Mouse (Mus musculus) MEL (cell line): ENCODE measurements at regions not wholly inside any gene's neighbourhood (a gene's known extent, or its start where the extent isn't known, plus 50 kb on each side); places are given as distances from the start of the nearest gene placed in this dataset.

Experiments used
- DNase-seq: peaks from one replicate; pipeline ENCODE4 v3.0.0; 2011; ENCODE audit warnings: low read depth, low spot score
- H3K27ac ChIP-seq: 2 replicates; pipeline ENCODE4 v1.5.1; 2012; ENCODE audit warnings: low read depth, mild to moderate bottlenecking, control low read depth, low read length, moderate library complexity; ENCODE audit not compliant: control insufficient read depth
- H3K27me3 ChIP-seq, 2 experiments: fragments of 150-350 bp in 1 of 2; sonication (generic) in 1 of 2; 2 replicates each; pipeline ENCODE4 v1.6.1; 2012; ENCODE audit warnings: low read length in 2 of 2, mild to moderate bottlenecking in 2 of 2, improper control_type of control experiment in 1 of 2, moderate library complexity in 1 of 2; ENCODE audit not compliant: insufficient read depth in 2 of 2, control insufficient read depth in 1 of 2
- H3K36me3 ChIP-seq, 2 experiments: 2 replicates each; pipeline ENCODE4 v1.6.1; 2012 to 2014; ENCODE audit warnings: low read length in 2 of 2, improper control_type of control experiment in 1 of 2, inconsistent platforms in 1 of 2, mild to moderate bottlenecking in 1 of 2; ENCODE audit not compliant: insufficient read depth in 2 of 2, control insufficient read depth in 1 of 2
- H3K4me1 ChIP-seq, 2 experiments: fragments of 150-350 bp in 1 of 2; sonication (generic) in 1 of 2; 2 replicates each; pipeline ENCODE4 v1.6.1; 2012; ENCODE audit warnings: low read length in 2 of 2, improper control_type of control experiment in 1 of 2, mild to moderate bottlenecking in 1 of 2; ENCODE audit not compliant: insufficient read depth in 2 of 2, control insufficient read depth in 1 of 2
- H3K4me3 ChIP-seq, 2 experiments: fragments of 150-350 bp in 1 of 2; sonication (generic) in 1 of 2; 2 replicates each; pipeline ENCODE4 v1.5.1; 2012; ENCODE audit warnings: low read depth in 2 of 2, low read length in 2 of 2, mild to moderate bottlenecking in 2 of 2, moderate library complexity in 2 of 2, control low read depth in 1 of 2, improper control_type of control experiment in 1 of 2; ENCODE audit not compliant: control insufficient read depth in 1 of 2, insufficient read depth in 1 of 2
- H3K79me2 ChIP-seq: 2 replicates; pipeline ENCODE4 v1.6.1; 2012; ENCODE audit warnings: mild to moderate bottlenecking, low read length, moderate library complexity; ENCODE audit not compliant: control insufficient read depth, poor library complexity, insufficient read depth
- H3K9ac ChIP-seq: 2 replicates; pipeline ENCODE4 v1.6.1; 2012; ENCODE audit warnings: low read depth, mild to moderate bottlenecking, control low read depth, low read length, moderate library complexity; ENCODE audit not compliant: control insufficient read depth, poor library complexity, severe bottlenecking
- H3K9me3 ChIP-seq: fragments of 150-350 bp; sonication (generic); replicated peaks from 2 replicates; pipeline ENCODE4 v1.6.1; 2012; ENCODE audit warnings: mild to moderate bottlenecking, low read length, improper control_type of control experiment, moderate library complexity; ENCODE audit not compliant: insufficient read depth
- CHD2 ChIP-seq: IDR thresholded peaks from 2 replicates; pipeline ENCODE4 v1.6.1; 2011; ENCODE audit warnings: low read length, improper control_type of control experiment
- CTCF ChIP-seq, 3 experiments: IDR thresholded peaks in 2 of 3; conservative IDR thresholded peaks in 1 of 3; 2 replicates each; pipeline ENCODE4 v1.5.1; 2011 to 2012; ENCODE audit warnings: low read length in 3 of 3, low read depth in 2 of 3, mild to moderate bottlenecking in 2 of 3, improper control_type of control experiment in 1 of 3, inconsistent platforms in 1 of 3, mixed read lengths in 1 of 3, moderate library complexity in 1 of 3; ENCODE audit not compliant: control insufficient read depth in 1 of 3, insufficient read depth in 1 of 3, poor library complexity in 1 of 3, severe bottlenecking in 1 of 3
- E2F4 ChIP-seq: IDR thresholded peaks from 2 replicates; pipeline ENCODE4 v1.6.1; 2011; ENCODE audit warnings: low read depth, low read length, improper control_type of control experiment, borderline replicate concordance
- GABPA ChIP-seq: IDR thresholded peaks from 2 replicates; pipeline ENCODE4 v1.6.1; 2012; ENCODE audit warnings: low read depth, mild to moderate bottlenecking, inconsistent platforms, low read length, improper control_type of control experiment, moderate library complexity
- MAX ChIP-seq: IDR thresholded peaks from 2 replicates; pipeline ENCODE4 v1.6.1; 2011; ENCODE audit warnings: low read length, improper control_type of control experiment
- MAZ ChIP-seq: IDR thresholded peaks from 2 replicates; pipeline ENCODE4 v1.6.1; 2012; ENCODE audit warnings: low read depth, mild to moderate bottlenecking, inconsistent platforms, low read length, improper control_type of control experiment
- MEF2A ChIP-seq: IDR thresholded peaks from 2 replicates; pipeline ENCODE4 v1.6.1; 2014; ENCODE audit warnings: low read depth, mild to moderate bottlenecking, inconsistent platforms, low read length, improper control_type of control experiment; ENCODE audit not compliant: poor library complexity, insufficient replicate concordance, severe bottlenecking; ENCODE audit errors: extremely low read depth
- NRF1 ChIP-seq: IDR thresholded peaks from 2 replicates; pipeline ENCODE4 v1.6.1; 2014; ENCODE audit warnings: low read depth, mild to moderate bottlenecking, inconsistent platforms, low read length, improper control_type of control experiment, moderate library complexity; ENCODE audit not compliant: poor library complexity, insufficient read depth, severe bottlenecking
- POLR2AphosphoS5 ChIP-seq: IDR thresholded peaks from 2 replicates; pipeline ENCODE4 v1.6.1; 2012; ENCODE audit warnings: low read depth, borderline replicate concordance, mild to moderate bottlenecking, inconsistent platforms, low read length, moderate library complexity, mixed read lengths
- USF2 ChIP-seq, 2 experiments: IDR thresholded peaks; 2 replicates each; pipeline ENCODE4 v1.6.1; 2011 to 2012; ENCODE audit warnings: improper control_type of control experiment in 2 of 2, low read length in 2 of 2, borderline replicate concordance in 1 of 2, inconsistent platforms in 1 of 2, low read depth in 1 of 2, mild to moderate bottlenecking in 1 of 2; ENCODE audit not compliant: insufficient read depth in 1 of 2
- ZC3H11A ChIP-seq: IDR thresholded peaks from 2 replicates; pipeline ENCODE4 v1.6.1; 2012; ENCODE audit warnings: low read depth, mild to moderate bottlenecking, inconsistent platforms, low read length, improper control_type of control experiment

DNA sequence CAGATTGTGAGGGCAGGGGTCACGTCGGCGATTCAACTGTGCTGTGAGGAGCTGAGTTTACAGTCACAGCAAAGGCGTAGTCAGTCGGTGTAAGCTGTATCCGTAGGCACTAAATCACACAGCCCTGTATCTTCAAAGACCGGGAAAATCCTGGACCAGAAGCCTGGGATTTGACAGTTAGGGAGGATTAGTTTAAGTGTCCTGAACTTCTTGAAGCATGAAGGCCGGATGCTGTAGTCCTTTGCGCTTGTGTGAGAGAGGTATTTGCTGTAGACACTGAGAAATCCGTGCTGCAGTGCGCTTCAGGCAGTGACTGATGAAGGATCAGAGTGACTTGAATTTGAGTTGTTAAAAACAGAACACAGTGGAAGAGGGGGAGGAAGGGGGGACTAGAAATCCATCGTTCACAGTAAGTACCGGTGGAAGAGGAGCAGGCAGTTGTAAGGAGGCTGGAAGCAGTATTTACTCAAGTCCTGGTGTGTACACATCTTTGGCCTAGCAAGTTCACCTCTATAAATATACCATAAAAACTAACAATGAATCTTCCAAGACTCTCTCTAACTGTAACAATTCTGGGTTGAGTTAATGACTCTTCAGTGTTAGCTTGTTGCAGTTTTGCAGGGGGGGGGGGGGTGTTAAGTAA, 107.5 kb upstream of the Ppm1h start:
- Histone ChIP-seq H3K79me2 (no peaks in the 10 kb centered on the region), H3K4me3 (no peak overlapping the region), H3K36me3 (no peaks in the 10 kb centered on the region), H3K27me3 (no peaks in the 10 kb centered on the region), H3K9ac (no peak overlapping the region)
- DNase-seq, result no peak
- TF ChIP-seq POLR2AphosphoS5, result no peak
- TF ChIP-seq MAZ, result no peak
- no peak for TF ChIP-seq E2F4
- no peak for TF ChIP-seq NRF1
- no peak for TF ChIP-seq ZC3H11A
- TF ChIP-seq MAX, result no peak
- TF ChIP-seq CTCF (IDR thresholded peaks at IDR 0.05 in 2 of 3, conservative IDR thresholded peaks at IDR 0.05 in 1 of 3; ENCODE audit: control insufficient read depth in 1 of 3, insufficient read depth in 1 of 3, low read depth in 2 of 3, low read length in 3 of 3, poor library complexity in 1 of 3, severe bottlenecking in 1 of 3), result no peak
- no peak for TF ChIP-seq MEF2A
- TF ChIP-seq CHD2, result no peak
- no peak for TF ChIP-seq GABPA
- TF ChIP-seq, all 39 proteins: peak for 0
- Histone ChIP-seq H3K4me1 (no peaks in the 10 kb centered on the region), H3K9me3 (no peaks in the 10 kb centered on the region), H3K27ac (no peak overlapping the region)

DNA sequence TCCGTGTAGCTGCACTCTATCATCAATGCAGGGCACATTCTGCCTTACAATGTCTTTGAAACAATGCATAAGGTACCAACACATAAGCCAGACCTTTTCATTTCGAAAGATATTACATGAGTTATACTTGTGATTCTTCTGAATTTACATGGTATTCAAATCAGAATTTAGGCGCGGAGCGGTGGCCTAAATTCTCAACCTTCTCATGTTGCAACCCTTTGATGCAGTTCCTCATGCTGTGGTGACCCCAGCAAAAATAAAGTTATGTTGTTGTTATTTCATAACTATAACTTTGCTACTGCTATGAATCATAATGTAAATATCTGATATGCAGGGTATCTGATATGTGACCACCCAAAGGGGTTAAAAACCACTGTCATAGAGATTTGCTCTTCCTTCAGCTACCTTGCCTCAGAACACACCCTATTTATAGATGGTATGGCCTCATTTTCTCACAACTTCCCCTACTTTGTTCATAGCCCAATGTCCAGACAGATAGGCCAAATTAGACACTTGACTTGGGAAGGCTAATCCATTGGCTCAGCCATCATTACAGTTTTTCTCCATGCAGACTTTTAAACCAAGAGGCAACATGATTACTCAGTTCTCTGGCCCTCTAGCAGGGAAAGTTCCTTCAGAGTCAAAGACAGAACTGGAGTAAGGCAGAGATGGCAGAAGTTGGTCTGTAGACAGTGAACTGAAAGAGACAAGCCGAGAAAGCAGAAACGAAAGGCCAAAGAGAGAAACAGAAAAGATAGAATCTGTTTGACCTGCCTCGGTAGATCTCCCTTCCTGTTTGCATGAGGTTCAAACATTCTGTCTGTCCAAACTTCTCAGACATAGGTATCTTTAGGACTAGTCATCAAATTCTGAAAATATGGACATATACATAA, 102.1 kb upstream of the Ppm1h start:
- no peak overlapping the region for H3K27ac ChIP-seq
- TF ChIP-seq USF2 (IDR thresholded peaks at IDR 0.05; ENCODE audit: borderline replicate concordance in 1 of 2, insufficient read depth in 1 of 2, low read depth in 1 of 2, low read length in 2 of 2), result no peak
- TF ChIP-seq CHD2, result no peak

More for the DNA sequence above, 102.1 kb upstream of the Ppm1h start:
- no peaks in the 10 kb centered on the region for H3K36me3 ChIP-seq
- H3K4me1 ChIP-seq, result no peaks in the 10 kb centered on the region
- no peaks in the 10 kb centered on the region for H3K27me3 ChIP-seq
- no peak overlapping the region for H3K9ac ChIP-seq
- no peaks in the 10 kb centered on the region for H3K9me3 ChIP-seq
- no peak for DNase-seq
- no peak overlapping the region for H3K4me3 ChIP-seq
- no peaks in the 10 kb centered on the region for H3K79me2 ChIP-seq
